Mouse (Mus musculus): ENCODE results near the gene Osgepl1. TPM values are rescaled to one million over a fixed set of nuclear protein-coding genes. Genes with fewer than 3 reads are reported as not detected.
"Not testable (repeated sequence)": the region's sequence is repeated elsewhere in the genome, so short reads cannot be mapped to it uniquely, and the experiment has no call there.

Osgepl1 gene
- total RNA-seq (2021), result 10 to 100 TPM; 17.9 to 18.9 TPM

DNA sequence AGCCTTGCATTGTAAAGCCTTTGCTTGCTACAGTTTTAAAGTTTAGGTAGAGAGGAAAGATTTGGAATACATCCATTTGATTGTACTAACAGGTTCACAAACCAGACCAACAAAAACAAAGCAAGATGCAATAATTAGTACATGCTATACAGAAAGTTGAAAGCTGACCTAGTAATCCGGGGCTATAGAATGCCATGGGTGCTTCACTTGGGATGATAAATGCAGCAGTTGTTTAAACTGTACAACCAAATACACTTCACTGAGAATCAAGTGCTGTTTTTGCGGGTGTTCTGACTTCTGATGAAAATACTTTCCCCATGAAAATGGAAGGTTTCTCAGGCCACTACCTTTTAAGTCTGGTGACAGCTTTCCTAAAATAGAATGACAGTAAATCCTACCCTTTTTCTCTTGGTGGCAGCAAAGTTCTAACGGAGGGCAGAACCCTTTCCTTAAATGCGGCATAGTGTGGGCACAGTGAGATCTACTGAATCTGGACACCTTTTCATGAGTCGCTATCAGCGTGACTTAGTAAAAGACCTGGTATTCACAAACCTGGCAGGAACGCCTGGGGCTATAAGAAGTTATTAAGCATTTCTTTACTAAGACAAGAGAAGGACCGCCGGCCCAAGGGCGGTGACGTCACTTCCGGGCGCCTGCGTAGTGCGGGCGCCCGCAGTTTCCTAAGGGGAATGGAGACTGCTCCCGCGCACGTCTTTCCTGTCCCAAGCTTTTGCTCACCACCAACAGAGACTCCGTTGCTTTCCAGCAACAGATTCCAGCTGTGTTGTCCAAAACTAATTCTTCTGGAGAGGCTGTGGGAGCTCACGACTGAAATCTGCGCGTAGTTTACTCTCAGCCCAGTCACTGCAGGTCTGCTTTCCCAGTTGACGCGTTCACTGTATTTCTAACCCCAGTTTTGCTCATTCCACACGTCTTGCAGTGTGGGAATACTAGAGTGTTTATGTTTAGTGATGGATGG is at the start of gene Osgepl1:
TSS of gene Osgepl1 (plus strand) at position 636 of the 979 bp plus-strand sequence.
- DNase-seq, result peak; percentile 81 to 82

DNA sequence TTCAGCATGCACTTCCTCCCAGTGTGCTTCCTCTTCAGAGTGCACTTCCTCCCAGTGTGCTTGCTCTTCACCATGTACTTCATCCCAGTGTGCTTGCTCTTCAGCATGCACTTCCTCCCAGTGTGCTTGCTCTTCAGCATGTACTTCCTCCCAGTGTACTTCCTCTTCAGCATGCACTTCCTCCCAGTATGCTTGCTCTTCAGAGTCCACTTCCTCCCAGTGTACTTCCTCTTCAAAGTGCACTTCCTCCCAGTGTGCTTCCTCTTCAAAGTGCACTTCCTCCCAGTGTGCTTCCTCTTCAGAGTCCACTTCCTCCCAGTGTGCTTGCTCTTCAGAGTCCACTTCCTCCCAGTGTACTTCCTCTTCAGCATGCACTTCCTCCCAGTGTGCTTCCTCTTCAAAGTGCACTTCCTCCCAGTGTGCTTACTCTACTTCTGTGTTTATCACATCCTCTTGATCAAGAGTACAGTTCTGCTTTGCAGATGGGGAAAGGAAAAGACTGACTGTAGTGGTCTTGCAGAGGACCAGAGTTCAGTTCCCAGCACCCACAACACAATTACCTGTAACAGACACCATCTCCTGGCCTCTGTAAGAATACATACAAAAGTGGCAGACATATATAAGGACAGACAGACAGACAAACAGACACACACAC is 48.3 kb upstream of the Osgepl1 start:
- DNase-seq, result not testable (repeated sequence)

DNA sequence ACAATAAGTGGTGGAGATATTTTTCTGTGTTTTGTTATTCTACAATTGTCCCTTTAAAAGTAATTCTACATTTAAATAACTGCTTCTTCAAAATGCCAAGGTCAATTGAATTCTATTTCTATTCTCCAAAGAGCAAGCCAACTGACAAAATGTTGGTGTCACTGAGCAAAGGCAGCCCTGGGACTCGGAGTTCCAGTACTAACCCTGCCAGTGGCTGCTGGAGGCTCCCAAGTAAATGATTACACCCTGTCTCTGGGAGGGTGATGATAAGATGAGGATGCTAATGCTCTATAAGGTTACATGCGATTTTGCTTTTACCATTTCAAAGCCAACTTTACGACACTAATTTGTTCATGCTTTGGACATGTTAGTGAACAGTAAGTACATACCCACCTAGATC is 43.5 kb upstream of the Osgepl1 start:
- DNase-seq, result no peak

DNA sequence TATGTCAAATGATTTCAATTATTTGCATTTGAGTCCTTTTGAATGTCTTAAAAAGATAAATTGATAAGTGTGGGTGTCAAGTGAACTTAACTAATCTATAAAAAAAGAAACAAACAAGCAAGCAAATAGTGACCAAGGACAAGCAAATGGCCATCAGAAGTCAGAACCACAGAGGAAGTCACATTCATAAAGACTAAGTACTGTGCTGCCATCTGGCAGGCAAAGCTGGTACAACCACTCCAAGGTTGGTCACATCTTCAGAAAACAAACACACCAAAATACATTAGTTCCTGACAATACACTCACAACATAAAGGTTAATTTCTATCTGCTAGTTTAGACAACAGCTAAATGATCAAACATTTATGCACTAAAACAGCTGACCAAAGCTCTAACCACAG is 40.8 kb upstream of the Osgepl1 start:
- peak; percentile 10 to 25 for DNase-seq

DNA sequence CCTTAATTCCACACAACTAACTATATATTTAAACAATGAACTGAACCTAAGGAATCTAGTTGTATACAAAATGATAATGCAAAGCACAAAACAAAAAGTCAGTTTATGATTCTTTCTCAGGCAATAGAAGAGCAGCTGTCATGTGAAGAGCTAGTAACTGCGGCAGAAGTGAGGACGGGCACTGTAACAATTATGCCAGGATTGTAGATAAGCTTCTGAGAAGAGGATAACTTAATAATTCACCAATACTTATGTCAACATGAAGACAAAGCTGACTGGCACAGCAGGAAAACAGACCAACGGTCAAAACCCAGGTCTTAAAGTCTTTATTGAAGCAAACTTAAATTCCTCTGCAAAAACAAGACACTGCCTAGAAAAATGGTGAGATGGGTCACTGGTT is 22.2 kb upstream of the Osgepl1 start:
- no peak for DNase-seq

DNA sequence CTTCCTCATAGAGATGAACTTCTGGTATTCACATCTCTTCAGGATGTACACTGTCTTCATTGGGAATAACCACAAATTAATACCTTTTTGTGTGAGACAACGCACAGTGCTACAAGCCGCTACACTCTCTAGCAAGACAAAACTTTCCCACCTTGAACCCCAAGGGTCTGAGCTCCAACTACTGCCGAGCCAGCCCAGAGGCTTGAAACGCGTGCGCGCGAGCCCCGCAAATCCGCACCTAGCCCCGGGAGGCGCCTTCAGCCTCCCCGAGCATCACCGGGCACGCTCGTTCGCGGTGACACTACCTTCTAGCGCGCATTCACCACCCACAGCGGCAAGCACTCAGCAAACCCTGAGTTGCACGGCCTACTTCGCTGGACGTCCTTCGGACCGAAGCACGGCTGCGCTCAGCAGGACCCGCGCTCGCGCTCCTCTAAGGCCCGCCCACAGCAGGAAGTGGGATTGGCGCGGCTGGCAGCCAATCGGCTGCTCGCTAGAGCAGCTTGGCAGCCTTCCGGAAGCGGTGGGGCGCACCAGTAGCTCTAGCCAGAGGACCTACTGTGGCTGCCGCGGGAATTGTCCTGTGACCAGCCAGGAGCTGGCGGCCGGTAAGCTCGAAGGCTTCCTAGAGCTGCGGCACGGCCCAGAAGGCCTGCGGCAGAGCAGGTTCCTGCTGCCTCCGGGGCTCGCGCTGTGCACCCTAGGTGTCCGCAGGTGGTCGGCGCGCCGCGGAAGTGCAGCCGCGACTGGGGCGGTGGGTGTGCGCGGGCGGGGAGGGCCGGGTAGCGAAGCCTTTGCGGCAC is 16.6 kb upstream of the Osgepl1 start, which contains the start of the genes Pms1, Ormdl1 and Gm28778:
TSS of gene Pms1 (minus strand) at position 438 of the 803 bp plus-strand sequence.
TSS of gene Ormdl1 (plus strand) at position 515 of the 803 bp plus-strand sequence.
TSS of gene Gm28778 (plus strand) at position 531 of the 803 bp plus-strand sequence.
- peak; percentile 94 to 96 for DNase-seq

DNA sequence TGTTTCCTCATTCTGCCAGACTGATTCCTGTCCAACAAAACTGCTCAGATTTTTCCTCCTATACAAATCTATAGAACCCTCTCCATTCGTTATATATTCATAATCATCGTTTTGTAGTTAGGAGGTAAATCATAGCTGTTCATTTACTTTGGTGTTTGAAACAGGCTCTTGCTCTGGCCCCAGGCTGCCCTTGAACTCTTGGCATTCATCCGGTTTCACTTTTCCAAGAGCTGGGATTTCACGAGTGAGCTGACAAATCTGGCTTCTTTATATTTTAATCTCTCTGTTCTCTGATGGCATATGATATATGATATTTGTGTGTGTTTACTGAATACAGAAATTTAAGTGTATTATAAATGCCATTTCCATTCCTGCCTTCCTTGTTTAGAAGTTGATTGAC is 12.9 kb upstream of the Osgepl1 start:
- DNase-seq, result no peak

DNA sequence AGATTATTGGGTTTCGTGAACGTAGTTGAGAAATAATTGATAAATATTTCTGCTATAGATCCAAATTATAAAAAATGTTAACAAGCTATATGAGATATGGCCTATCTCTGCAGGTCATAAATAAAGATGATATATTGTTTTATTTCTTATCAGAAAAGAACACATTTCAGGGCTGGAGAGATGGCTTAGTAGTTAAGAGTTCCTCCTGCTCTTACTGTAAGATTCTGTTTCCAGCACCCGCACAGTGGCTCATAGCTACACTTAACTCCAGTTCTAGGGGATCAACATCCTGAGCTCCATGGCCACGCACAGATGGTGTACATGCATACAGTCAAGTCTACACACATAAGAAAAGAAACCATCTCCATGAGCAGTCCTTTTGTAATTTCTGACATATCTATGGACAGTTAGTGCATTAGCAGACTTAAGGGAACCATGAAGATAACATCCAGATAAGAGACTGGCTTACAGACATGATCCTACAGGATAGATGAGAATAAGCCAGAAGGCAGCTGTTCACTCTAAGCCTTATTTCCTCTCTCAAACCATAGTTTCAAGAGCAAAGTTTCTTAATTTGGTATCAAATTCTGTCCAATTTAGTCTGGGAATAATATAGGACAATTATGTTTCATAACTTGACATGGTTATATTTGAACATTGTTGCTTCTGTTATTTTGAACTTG is 8.4 kb downstream of the Osgepl1 start:
- no peak for DNase-seq

DNA sequence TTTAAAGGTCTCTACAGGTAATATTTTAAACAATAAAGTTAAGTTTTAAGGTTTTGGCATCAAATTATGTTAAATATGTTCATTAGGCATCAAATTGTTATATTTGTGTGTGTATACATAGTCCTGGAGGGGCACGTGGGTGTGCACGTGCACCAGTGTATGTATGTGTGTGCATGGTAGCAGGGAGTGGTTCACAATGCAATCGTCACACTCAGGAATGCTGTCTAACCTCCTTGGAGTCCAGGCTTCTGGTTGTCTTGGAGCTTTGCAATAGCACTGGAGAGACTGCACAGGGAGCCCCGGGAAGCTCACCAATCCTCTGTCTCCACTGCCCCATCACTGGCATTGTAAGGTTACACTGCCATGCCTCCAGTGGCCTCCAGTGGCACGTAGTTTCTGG is 9.8 kb downstream of the Osgepl1 start:
- no peak for DNase-seq

DNA sequence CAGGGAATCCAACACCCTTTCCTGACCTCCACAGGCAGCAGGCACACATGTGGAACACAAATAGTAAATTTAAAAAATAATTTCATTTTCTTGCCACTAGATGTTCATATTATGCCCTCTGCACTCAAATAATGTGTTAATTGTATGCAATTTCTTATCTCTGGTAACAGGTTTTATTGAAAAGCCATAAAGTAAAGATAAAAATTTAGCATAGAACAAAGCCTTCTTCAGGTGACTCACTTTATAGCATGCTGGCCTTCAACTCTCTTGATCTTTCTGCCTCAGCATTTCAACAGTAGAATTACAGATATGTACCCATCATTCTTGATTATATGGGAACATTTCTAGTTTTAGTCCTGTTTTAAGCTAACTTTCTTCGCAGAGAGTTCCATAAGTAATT is 10.9 kb downstream of the Osgepl1 start:
- no peak for DNase-seq

DNA sequence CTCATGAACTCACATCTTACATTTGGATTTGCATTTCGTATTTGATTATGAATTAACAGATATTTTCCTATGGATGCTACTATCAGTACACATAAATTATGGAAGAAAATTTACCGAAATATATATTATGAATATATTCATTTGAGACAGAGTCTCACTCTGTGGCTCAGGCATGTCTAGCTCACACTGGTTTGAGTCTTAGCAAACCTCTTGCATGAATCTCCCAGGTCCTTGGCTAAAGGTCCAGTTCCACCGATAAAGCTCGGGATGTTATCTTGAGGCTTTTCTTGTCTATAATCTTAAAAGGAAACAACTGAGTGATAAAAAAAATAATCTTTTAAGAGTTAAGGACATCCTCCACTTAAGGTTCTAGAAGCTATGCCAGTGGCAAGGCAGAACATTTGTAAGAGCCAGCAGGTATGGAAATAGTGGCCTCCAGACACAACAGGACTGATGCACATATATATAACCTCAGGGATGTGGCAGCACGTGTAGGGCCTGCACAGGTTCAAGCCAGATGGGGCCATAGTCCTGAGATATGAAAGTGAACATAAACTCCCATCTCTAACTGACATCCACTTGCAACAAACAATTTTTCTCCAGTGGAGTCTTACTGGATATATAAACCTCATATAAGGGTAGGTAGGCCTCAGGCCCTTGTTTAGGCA is 11.5 kb downstream of the Osgepl1 start:
- no peak for DNase-seq

DNA sequence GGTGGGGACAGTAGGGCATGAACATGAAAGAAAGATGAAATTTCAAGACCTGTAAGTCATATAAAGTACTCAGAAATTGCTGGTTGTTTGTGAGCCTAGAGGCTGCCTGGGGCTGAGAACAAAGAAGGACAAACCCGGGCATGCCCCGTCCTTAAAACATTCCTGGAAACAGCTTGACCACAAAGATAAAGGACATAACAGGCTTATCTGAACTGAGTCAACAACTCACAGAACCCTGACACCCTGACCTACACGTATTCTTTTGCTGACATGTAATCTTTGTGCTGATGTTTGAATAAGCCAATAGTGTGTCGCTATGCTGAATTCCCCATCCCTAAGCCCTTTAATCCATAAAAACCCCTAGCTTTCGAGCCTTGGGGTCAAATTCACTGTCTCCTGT is 20.1 kb downstream of the Osgepl1 start:
- DNase-seq, result not testable (repeated sequence)

DNA sequence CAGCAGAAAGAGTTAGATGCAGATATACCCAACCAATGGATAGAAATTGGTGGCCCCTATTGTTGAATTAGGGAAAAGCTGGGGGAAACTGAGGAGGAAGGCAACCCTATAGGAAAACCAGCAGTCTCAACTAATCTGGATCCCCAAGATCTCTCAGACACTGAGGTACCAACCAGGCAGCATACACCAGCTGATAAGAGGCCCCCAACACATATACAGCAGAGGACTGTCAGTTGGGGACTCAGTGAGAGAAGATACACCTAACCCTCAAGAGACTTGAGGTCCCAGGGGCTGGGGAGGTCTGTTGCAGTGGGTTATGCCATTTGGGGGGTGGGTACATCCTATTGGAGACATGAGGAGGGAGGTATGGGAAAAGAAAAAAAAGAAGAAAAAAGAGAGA is 22.0 kb downstream of the Osgepl1 start:
- DNase-seq, result no peak

DNA sequence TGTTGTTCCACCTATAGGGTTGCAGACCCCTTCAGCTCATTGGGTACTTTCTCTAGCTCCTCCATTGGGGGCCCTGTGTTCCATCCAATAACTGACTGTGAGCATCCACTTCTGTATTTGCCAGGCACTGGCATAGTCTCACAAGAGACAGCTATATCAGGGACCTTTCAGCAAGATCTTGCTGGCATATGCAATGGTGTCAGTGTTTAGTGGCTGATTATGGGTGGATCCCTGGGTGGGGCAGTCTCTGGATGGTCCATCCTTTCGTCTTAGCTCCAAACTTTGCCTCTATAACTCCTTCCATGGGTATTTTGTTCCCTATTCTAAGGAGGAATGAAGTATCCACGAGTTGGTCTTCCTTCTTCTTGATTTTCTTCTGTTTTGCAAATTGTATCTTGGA is 24.0 kb downstream of the Osgepl1 start:
- DNase-seq, result not testable (repeated sequence)

DNA sequence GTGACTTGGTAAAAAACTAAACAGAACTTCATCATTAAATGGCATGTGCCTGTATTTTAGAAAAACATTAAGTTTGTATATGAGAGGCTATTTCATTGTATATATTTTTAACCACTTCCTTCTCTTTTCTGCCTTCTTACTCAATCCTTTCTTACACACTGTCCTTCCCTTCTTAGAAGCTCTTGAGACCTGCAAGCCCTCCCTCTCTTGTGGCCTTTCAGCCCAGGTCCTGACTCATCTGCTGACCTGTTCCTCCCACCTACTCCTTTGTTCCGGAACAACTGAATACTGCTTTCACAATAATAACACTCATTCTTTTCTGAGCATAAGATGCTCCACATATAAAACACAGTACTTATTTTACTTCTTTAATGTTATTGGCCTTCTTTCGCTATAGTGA is 27.6 kb downstream of the Osgepl1 start:
- DNase-seq, result no peak

DNA sequence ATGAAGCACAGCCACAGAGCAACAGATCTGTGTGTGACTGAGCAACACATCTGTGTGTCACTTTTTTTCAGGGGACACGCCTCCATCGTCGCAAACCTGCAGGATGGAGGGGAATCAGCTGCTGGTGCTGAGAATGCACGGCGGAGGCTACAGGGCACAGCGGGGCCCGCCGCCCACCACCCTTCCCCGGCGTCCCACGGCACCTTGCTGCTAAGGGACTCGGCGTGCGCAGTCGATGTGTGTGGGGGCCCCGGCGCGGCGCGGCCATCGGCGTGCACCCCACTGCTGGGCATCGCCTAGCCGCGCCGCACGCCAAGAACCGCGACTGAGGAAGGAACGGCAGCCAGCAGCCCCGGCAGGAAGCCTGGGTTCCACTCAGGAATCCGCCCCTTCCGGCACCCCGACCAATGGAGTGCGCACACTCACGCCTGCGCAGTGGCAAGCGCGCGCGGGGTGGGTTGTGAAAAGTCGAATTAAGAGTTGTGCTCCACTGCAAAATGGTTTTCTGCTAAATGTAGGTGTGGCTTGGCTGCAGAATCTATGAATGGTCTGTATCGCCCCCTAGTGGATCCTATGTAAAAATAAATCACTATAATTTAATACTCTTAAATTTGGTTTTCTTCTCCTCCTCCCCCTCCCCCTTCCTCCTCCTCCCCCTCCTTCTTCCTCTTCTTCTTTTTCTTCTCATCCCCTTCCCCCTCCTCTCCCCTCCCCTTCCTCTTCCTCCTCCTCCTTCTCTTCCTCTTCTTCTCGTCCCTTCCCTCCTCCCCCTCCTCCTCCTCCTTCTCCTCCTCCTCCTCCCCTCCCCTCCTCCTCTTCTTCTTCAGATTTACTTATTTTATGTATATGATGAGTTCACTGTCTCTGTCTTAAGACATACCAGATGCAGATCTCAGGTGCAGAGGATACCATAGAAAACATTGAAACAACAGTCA is 39.2 kb downstream of the Osgepl1 start, which contains the start of the genes Asdurf, Gm28551 and Asnsd1:
TSS of gene Asdurf (minus strand) at position 293 of the 935 bp plus-strand sequence.
TSS of gene Gm28551 (minus strand) at position 341 of the 935 bp plus-strand sequence.
TSS of gene Asnsd1 (minus strand) at position 426 of the 935 bp plus-strand sequence.
- DNase-seq, result peak; percentile 96 to 97

DNA sequence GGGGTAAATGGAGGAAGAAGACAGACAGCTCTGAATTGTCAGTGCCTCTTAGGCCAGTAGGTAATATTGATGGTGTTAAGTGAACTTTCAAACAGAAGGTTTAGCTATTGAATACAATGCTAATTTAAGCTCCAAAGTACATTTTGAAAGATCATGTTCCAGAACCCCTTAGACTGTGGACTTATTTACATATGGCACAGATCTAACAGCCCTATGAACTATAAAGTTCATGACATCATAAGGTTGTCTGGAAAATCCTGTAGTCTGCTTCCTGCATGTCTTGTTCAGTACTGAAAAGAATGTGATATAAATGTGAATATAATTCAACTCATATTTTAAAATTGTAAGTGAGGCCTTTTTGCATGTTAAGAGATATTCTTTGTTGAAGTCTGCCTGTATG is 45.6 kb downstream of the Osgepl1 start:
- DNase-seq, result no peak

Data from layer of hippocampus, postnatal 36 days (tissue).